Mouse (Mus musculus) neural tube, embryonic 10.5 days (tissue): ENCODE data around the gene Plrg1.

Experiments used
- DNase-seq: peaks from one replicate; pipeline ENCODE4 v3.0.0-alpha.2; 2017; ENCODE audit warnings: low spot score; ENCODE audit errors: extremely low spot score

Plrg1 gene

GRCm38 (mm10) chr3:83050661-83051060 is 4.7 kb upstream of the Plrg1 start:
- DNase-seq, result no peak

- no peak for DNase-seq
Measured at GRCm38 (mm10) chr3:83052102-83052501, 3.2 kb upstream of the Plrg1 start.

GRCm38 (mm10) chr3:83053126-83053525 is 2.2 kb upstream of the Plrg1 start:
- no peak for DNase-seq

- no peak for DNase-seq
Measured at GRCm38 (mm10) chr3:83053758-83054157, 1.6 kb upstream of the Plrg1 start.

GRCm38 (mm10) chr3:83054759-83055158 is 563 bp upstream of the Plrg1 start:
- no peak for DNase-seq

- DNase-seq, result no peak
Measured at GRCm38 (mm10) chr3:83057046-83057445, 1.7 kb downstream of the Plrg1 start.

- DNase-seq, result no peak
Measured at GRCm38 (mm10) chr3:83067920-83068319, 12.6 kb downstream of the Plrg1 start.

GRCm38 (mm10) chr3:83068869-83069268 is 13.5 kb downstream of the Plrg1 start:
- DNase-seq, result no peak

- no peak for DNase-seq
Measured at GRCm38 (mm10) chr3:83070231-83070630, 14.9 kb downstream of the Plrg1 start.

- no peak for DNase-seq
Measured at GRCm38 (mm10) chr3:83076563-83076962, 21.2 kb downstream of the Plrg1 start.

GRCm38 (mm10) chr3:83080567-83081055 is 25.3 kb downstream of the Plrg1 start:
- peak; percentile 74 for DNase-seq

- DNase-seq, result peak; percentile 19
Measured at GRCm38 (mm10) chr3:83097586-83097985, 42.3 kb downstream of the Plrg1 start.

- peak; percentile 55 for DNase-seq
Measured at GRCm38 (mm10) chr3:83098546-83099034, 43.3 kb downstream of the Plrg1 start.

GRCm38 (mm10) chr3:83099139-83099538 is 43.8 kb downstream of the Plrg1 start:
- DNase-seq, result no peak

- no peak for DNase-seq
Measured at GRCm38 (mm10) chr3:83099651-83100050, 44.3 kb downstream of the Plrg1 start.

GRCm38 (mm10) chr3:83102286-83102685 is 47.0 kb downstream of the Plrg1 start:
- DNase-seq, result no peak

GRCm38 (mm10) chr3:83110163-83110562 is 54.8 kb downstream of the Plrg1 start:
- DNase-seq, result peak; percentile 15

- no peak for DNase-seq
Measured at GRCm38 (mm10) chr3:83111485-83112261, 56.4 kb downstream of the Plrg1 start.

GRCm38 (mm10) chr3:83112869-83113268 is 57.5 kb downstream of the Plrg1 start:
- DNase-seq, result peak; percentile 34

- no peak for DNase-seq
Measured at GRCm38 (mm10) chr3:83114946-83115345, 59.6 kb downstream of the Plrg1 start.

- no peak for DNase-seq
Measured at GRCm38 (mm10) chr3:83117592-83117991, 62.3 kb downstream of the Plrg1 start.
